Mouse (Mus musculus): ENCODE data around the gene Erg.

GRCm38 (mm10) chr16:95440334-95440733 lies 146.1 kb downstream of the Erg start:
- TF ChIP-seq CTCF (IDR thresholded peaks at IDR 0.05; ENCODE audit: borderline replicate concordance, insufficient read depth, low read depth, low read length) (no peak), POLR2A (IDR thresholded peaks at IDR 0.05; ENCODE audit: borderline replicate concordance, insufficient read depth, low read length) (no peak)
